Mouse (Mus musculus): ENCODE data around the gene Cbr1.

Gene Cbr1

GRCm38 (mm10) chr16:93605553-93605952 is at the start of gene Cbr1:
Gene Cbr1 (plus strand): TSS chr16:93605853.
- no peak for DNase-seq (ENCODE audit: low read depth)

- DNase-seq (ENCODE audit: low read depth): no peak
Observed at GRCm38 (mm10) chr16:93557646-93558045, 48.0 kb upstream of the Cbr1 start.

- DNase-seq (ENCODE audit: low read depth): no peak
Observed at GRCm38 (mm10) chr16:93558499-93558898, 47.2 kb upstream of the Cbr1 start.

- DNase-seq (ENCODE audit: low read depth): peak; percentile 34
Observed at GRCm38 (mm10) chr16:93572383-93572782, 33.3 kb upstream of the Cbr1 start.

GRCm38 (mm10) chr16:93573434-93573833 is 32.2 kb upstream of the Cbr1 start:
- no peak for DNase-seq (ENCODE audit: low read depth)

- DNase-seq (ENCODE audit: low read depth): no peak
Observed at GRCm38 (mm10) chr16:93574521-93575191, 31.0 kb upstream of the Cbr1 start.

GRCm38 (mm10) chr16:93575574-93575973 is 30.1 kb upstream of the Cbr1 start:
- no peak for DNase-seq (ENCODE audit: low read depth)

GRCm38 (mm10) chr16:93576412-93577082 is 29.1 kb upstream of the Cbr1 start:
- peak; percentile 79 for DNase-seq (ENCODE audit: low read depth)

GRCm38 (mm10) chr16:93578346-93579005 is 27.2 kb upstream of the Cbr1 start:
- no peak for DNase-seq (ENCODE audit: low read depth)

GRCm38 (mm10) chr16:93581125-93581524 is 24.5 kb upstream of the Cbr1 start:
- no peak for DNase-seq (ENCODE audit: low read depth)

GRCm38 (mm10) chr16:93584976-93585702 is 20.5 kb upstream of the Cbr1 start:
- peak; percentile 76 for DNase-seq (ENCODE audit: low read depth)

GRCm38 (mm10) chr16:93585703-93586205 is 19.9 kb upstream of the Cbr1 start:
- DNase-seq (ENCODE audit: low read depth): peak; percentile 75

GRCm38 (mm10) chr16:93586382-93586781 is 19.3 kb upstream of the Cbr1 start:
- DNase-seq (ENCODE audit: low read depth): peak; percentile 35

GRCm38 (mm10) chr16:93588281-93588680 is 17.4 kb upstream of the Cbr1 start:
- DNase-seq (ENCODE audit: low read depth): no peak

GRCm38 (mm10) chr16:93590915-93591314 is 14.7 kb upstream of the Cbr1 start:
- no peak for DNase-seq (ENCODE audit: low read depth)

- DNase-seq (ENCODE audit: low read depth): no peak
Observed at GRCm38 (mm10) chr16:93591450-93592430, 13.9 kb upstream of the Cbr1 start.

GRCm38 (mm10) chr16:93592711-93593110 is 12.9 kb upstream of the Cbr1 start:
- no peak for DNase-seq (ENCODE audit: low read depth)

- DNase-seq (ENCODE audit: low read depth): no peak
Observed at GRCm38 (mm10) chr16:93593406-93593805, 12.2 kb upstream of the Cbr1 start.

GRCm38 (mm10) chr16:93594448-93594847 is 11.2 kb upstream of the Cbr1 start:
- DNase-seq (ENCODE audit: low read depth): no peak

- DNase-seq (ENCODE audit: low read depth): no peak
Observed at GRCm38 (mm10) chr16:93595766-93596165, 9.9 kb upstream of the Cbr1 start.

- DNase-seq (ENCODE audit: low read depth): no peak
Observed at GRCm38 (mm10) chr16:93596807-93597206, 8.8 kb upstream of the Cbr1 start.
